Mouse (Mus musculus) CH12.LX (cell line): ENCODE results near the gene Pkp4. TPM values are rescaled to one million over a fixed set of nuclear protein-coding genes. Genes with fewer than 3 reads are reported as not detected.

Experiments used
- DNase-seq: peaks from one replicate; pipeline ENCODE4 v3.0.0-alpha.2; 2013; ENCODE audit errors: extremely low read depth
- H3K27ac ChIP-seq: 2 replicates; pipeline ENCODE4 v1.5.1; 2012; ENCODE audit warnings: low read depth, mild to moderate bottlenecking, control low read depth, moderate library complexity; ENCODE audit not compliant: insufficient read depth
- H3K27me3 ChIP-seq: replicated peaks from 2 replicates; pipeline ENCODE3; 2012; ENCODE audit warnings: inconsistent platforms
- H3K36me3 ChIP-seq, 2 experiments: replicated peaks in 1 of 2; 2 replicates each; pipeline versions ENCODE3 to v1.6.1; 2012; ENCODE audit warnings: inconsistent platforms in 1 of 2, low read length in 1 of 2, mild to moderate bottlenecking in 1 of 2, mixed read lengths in 1 of 2, moderate library complexity in 1 of 2; ENCODE audit not compliant: control insufficient read depth in 1 of 2, insufficient read depth in 1 of 2
- H3K4me1 ChIP-seq, 2 experiments: 2 replicates each; pipeline ENCODE4 v1.6.1; 2012; ENCODE audit warnings: inconsistent platforms in 1 of 2, moderate library complexity in 1 of 2; ENCODE audit not compliant: insufficient read depth in 2 of 2, control insufficient read depth in 1 of 2
- H3K4me2 ChIP-seq: 2 replicates; pipeline ENCODE4 v1.6.1; 2012; ENCODE audit warnings: low read depth, mild to moderate bottlenecking, control low read depth; ENCODE audit not compliant: poor library complexity, insufficient read depth, severe bottlenecking
- H3K4me3 ChIP-seq, 3 experiments: fragments of 150-350 bp in 1 of 3; sonication (generic) in 1 of 3; replicated peaks in 1 of 3; 2 replicates each; pipeline versions ENCODE3 to v1.5.1; 2011 to 2012; ENCODE audit warnings: low read depth in 2 of 3, low read length in 2 of 3, mild to moderate bottlenecking in 2 of 3, moderate library complexity in 2 of 3, control low read depth in 1 of 3, improper control_type of control experiment in 1 of 3, inconsistent platforms in 1 of 3, mixed read lengths in 1 of 3; ENCODE audit not compliant: poor library complexity in 1 of 3
- H3K79me2 ChIP-seq: replicated peaks from 2 replicates; pipeline ENCODE4 v1.6.1; 2012; ENCODE audit warnings: mild to moderate bottlenecking, moderate library complexity; ENCODE audit not compliant: control insufficient read depth, poor library complexity, insufficient read depth, severe bottlenecking; ENCODE audit errors: extremely low read depth
- H3K9ac ChIP-seq: 2 replicates; pipeline ENCODE4 v1.6.1; 2012; ENCODE audit warnings: low read depth, mild to moderate bottlenecking, control low read depth, moderate library complexity; ENCODE audit not compliant: insufficient read depth
- H3K9me3 ChIP-seq: replicated peaks from 2 replicates; pipeline ENCODE3; 2012; ENCODE audit warnings: low read length, inconsistent platforms, mixed read lengths
- BHLHE40 ChIP-seq: IDR thresholded peaks from 2 replicates; pipeline ENCODE4 v1.6.1; 2011; ENCODE audit warnings: mild to moderate bottlenecking, low read depth, low read length, improper control_type of control experiment
- CHD1 ChIP-seq: IDR thresholded peaks from 2 replicates; pipeline ENCODE4 v1.6.1; 2012; ENCODE audit warnings: low read depth, low read length, improper control_type of control experiment, inconsistent platforms
- E2F4 ChIP-seq: IDR thresholded peaks from 2 replicates; pipeline ENCODE4 v1.6.1; 2011; ENCODE audit warnings: low read depth, low read length, improper control_type of control experiment; ENCODE audit not compliant: insufficient replicate concordance
- EP300 ChIP-seq: IDR thresholded peaks from 2 replicates; pipeline ENCODE4 v1.6.1; 2011; ENCODE audit warnings: low read length, improper control_type of control experiment
- ETS1 ChIP-seq: conservative IDR thresholded peaks from 2 replicates; pipeline ENCODE4 v1.6.1; 2012; ENCODE audit warnings: low read depth, mild to moderate bottlenecking, inconsistent platforms, low read length, improper control_type of control experiment, moderate library complexity
- GABPA ChIP-seq: IDR thresholded peaks from 2 replicates; pipeline ENCODE4 v1.6.1; 2012; ENCODE audit warnings: low read depth, low read length, improper control_type of control experiment, inconsistent platforms; ENCODE audit not compliant: insufficient replicate concordance
- JUND ChIP-seq: conservative IDR thresholded peaks from 2 replicates; pipeline ENCODE4 v1.6.1; 2011; ENCODE audit warnings: low read depth, low read length, improper control_type of control experiment
- KAT2A ChIP-seq: IDR thresholded peaks from 2 replicates; pipeline ENCODE4 v1.6.1; 2012; ENCODE audit warnings: low read length, improper control_type of control experiment, inconsistent platforms; ENCODE audit not compliant: insufficient replicate concordance
- MEF2A ChIP-seq: IDR thresholded peaks from 2 replicates; pipeline ENCODE4 v1.6.1; 2014; ENCODE audit warnings: low read depth, mild to moderate bottlenecking, inconsistent platforms, low read length, improper control_type of control experiment, borderline replicate concordance
- MYC ChIP-seq: IDR thresholded peaks from 2 replicates; pipeline ENCODE4 v1.6.1; 2011; ENCODE audit warnings: low read depth, mild to moderate bottlenecking, improper control_type of control experiment, low read length
- RAD21 ChIP-seq: IDR thresholded peaks from 2 replicates; pipeline ENCODE4 v1.6.1; 2011; ENCODE audit warnings: low read depth, mild to moderate bottlenecking, low read length, improper control_type of control experiment, moderate library complexity
- USF1 ChIP-seq: IDR thresholded peaks from 2 replicates; pipeline ENCODE4 v1.6.1; 2014; ENCODE audit warnings: low read depth, mild to moderate bottlenecking, inconsistent platforms, low read length, improper control_type of control experiment
- USF2 ChIP-seq: conservative IDR thresholded peaks from 2 replicates; pipeline ENCODE4 v1.6.1; 2011; ENCODE audit warnings: low read depth, low read length, improper control_type of control experiment
- ZNF384 ChIP-seq: IDR thresholded peaks from 2 replicates; pipeline ENCODE4 v1.6.1; 2012; ENCODE audit warnings: low read depth, low read length, improper control_type of control experiment, inconsistent platforms
- dilution Hi-C: fragments of 300-500 bp; cut with MboI; formaldehyde crosslinking; loops from 2 replicates; pipeline ENCODE4 v1.14.3; 2020; ENCODE audit warnings: low sequenced_read_pairs; ENCODE audit not compliant: extremely low pct_unique_long_range_greater_than_20kb, extremely low pct_ligation_motif_present
- in situ Hi-C: fragments of 300-500 bp; cut with MboI; formaldehyde crosslinking; loops from 3 replicates; pipeline ENCODE4 v1.14.3; 2019; ENCODE audit warnings: low sequenced_read_pairs, low pct_ligation_motif_present, low pct_unique_long_range_greater_than_20kb, mixed read lengths
- polyA plus RNA-seq: library from polyadenylated mRNA; unstranded; fragments of >175 nt; gene quantifications from 2 replicates; pipeline ENCODE4 v1.2.1, GENCODE M21; 2012; ENCODE audit warnings: low read depth; ENCODE audit not compliant: insufficient read length
- total RNA-seq, 2 experiments: library from RNA; depleted of rRNA; stranded (reverse); fragments of 300-350 nt in 1 of 2; fragments of >200 nt in 1 of 2; gene quantifications; 2 replicates each; pipeline ENCODE4 v1.2.3; 2012 to 2014

The Pkp4 gene
- total and polyA plus RNA-seq, 3 experiments: not detected

GRCm38 (mm10) chr2:59189661-59190185, 29.1 kb downstream of the Pkp4 start:
- in situ Hi-C loops: no loop called here

DNA sequence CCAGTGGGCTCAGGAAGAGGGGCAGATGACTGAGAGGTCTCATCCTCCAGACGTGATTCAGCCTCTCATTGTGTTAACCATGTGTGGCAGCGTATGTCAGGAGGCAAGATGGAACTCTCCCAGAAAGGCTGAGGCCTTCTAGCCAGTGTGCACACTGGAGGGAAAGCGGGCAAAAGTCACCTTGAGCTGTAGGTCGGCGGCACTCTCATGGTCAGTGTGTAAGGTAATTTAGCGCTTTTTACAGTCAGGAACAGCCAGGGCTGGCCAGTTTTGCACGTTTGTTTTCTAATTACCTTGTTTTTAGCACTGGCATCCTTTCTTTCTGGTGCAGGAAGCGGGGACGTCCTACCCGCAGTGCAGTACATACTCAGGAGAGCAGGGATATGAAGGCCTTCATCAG, 29.5 kb downstream of the Pkp4 start:
- H3K27ac ChIP-seq: no peak overlapping the region
- H3K27me3 ChIP-seq: no peaks in the 10 kb centered on the region
- no peak overlapping the region for H3K9ac ChIP-seq
- in situ Hi-C loops: no loop called here
- no peak for TF ChIP-seq CHD1
- no peak for TF ChIP-seq KAT2A
- no peaks in the 10 kb centered on the region for H3K36me3 ChIP-seq
- H3K4me3 ChIP-seq: no peak overlapping the region
- H3K4me2 ChIP-seq: no peak overlapping the region
- dilution Hi-C loops: no loop called here
- no peaks in the 10 kb centered on the region for H3K79me2 ChIP-seq
- peaks cover 72% of the 10 kb centered on the region for H3K9me3 ChIP-seq
- no peaks in the 10 kb centered on the region for H3K4me1 ChIP-seq
- DNase-seq: no peak

More at GRCm38 (mm10) chr2:59189661-59190185, 29.1 kb downstream of the Pkp4 start:
- dilution Hi-C loops: no loop called here
- H3K79me2 ChIP-seq: no peaks in the 10 kb centered on the region
- no peak overlapping the region for H3K9ac ChIP-seq
- peaks cover 71% of the 10 kb centered on the region for H3K9me3 ChIP-seq
- H3K27ac ChIP-seq: no peak overlapping the region
- TF ChIP-seq E2F4: no peak
- no peak for TF ChIP-seq RAD21
- no peak for TF ChIP-seq MEF2A
- no peak for TF ChIP-seq BHLHE40
- TF ChIP-seq GABPA: no peak
- TF ChIP-seq ETS1: no peak
- TF ChIP-seq MYC: no peak
- TF ChIP-seq JUND: no peak
- no peak for TF ChIP-seq USF2
- TF ChIP-seq EP300: no peak
- no peaks in the 10 kb centered on the region for H3K27me3 ChIP-seq
- no peaks in the 10 kb centered on the region for H3K4me1 ChIP-seq
- no peaks in the 10 kb centered on the region for H3K36me3 ChIP-seq
- H3K4me2 ChIP-seq: no peak overlapping the region
- DNase-seq: no peak
- H3K4me3 ChIP-seq: no peak overlapping the region

- Histone ChIP-seq H3K9me3 (peaks cover 83% of the 10 kb centered on the region), H3K4me3 (no peak overlapping the region), H3K4me1 (no peaks in the 10 kb centered on the region), H3K79me2 (no peaks in the 10 kb centered on the region), H3K27ac (no peak overlapping the region), H3K27me3 (no peaks in the 10 kb centered on the region), H3K9ac (no peak overlapping the region), H3K36me3 (no peaks in the 10 kb centered on the region), H3K4me2 (no peak overlapping the region)
- dilution Hi-C loops: no loop called here
- no peak for DNase-seq
- TF ChIP-seq RAD21: no peak
- TF ChIP-seq MEF2A: no peak
- TF ChIP-seq USF1: no peak
- TF ChIP-seq ZNF384: no peak
- in situ Hi-C loops: no loop called here
Measured at GRCm38 (mm10) chr2:59191466-59191865, 30.8 kb downstream of the Pkp4 start.
